Mouse (Mus musculus) large intestine, adult 2 months (tissue): Measurements from ENCODE around the gene Slc12a5. TPM values are rescaled to one million over a fixed set of nuclear protein-coding genes. Genes with fewer than 3 reads are reported as not detected.
A peak's percentile ranks its signal among the peaks of the same experiment; 100 is the strongest.

Source experiments
- DNase-seq: peaks from one replicate; pipeline ENCODE4 v3.0.0-alpha.2; 2012; ENCODE audit warnings: low read depth, low spot score
- WGBS: fragments of 180-500 bp; shearing (Covaris S2); methylation state at CpG from one replicate; pipeline ENCODE4 v1.1.7; 2018; 5-methylcytosine and 5-hydroxymethylcytosine counted together
- polyA plus RNA-seq: library from polyadenylated mRNA; depleted of rRNA; stranded (reverse); fragments of >200 nt; gene quantifications from 2 replicates; pipeline ENCODE4 v1.2.3, GENCODE M21; 2012; rRNA removed

The Slc12a5 gene
- polyA plus RNA-seq, 1 experiment = 0.50 TPM

- WGBS = 97% methylated on average over 1 of the region's 1 CpGs
- no peak for DNase-seq
Measured at GRCm38 (mm10) chr2:165007986-165008385, 47.4 kb downstream of the Slc12a5 start.

GRCm38 (mm10) chr2:165009161-165009560 lies 48.6 kb downstream of the Slc12a5 start:
- DNase-seq = no peak

GRCm38 (mm10) chr2:165009581-165009980 lies 49.0 kb downstream of the Slc12a5 start:
- 72% methylated on average over 2 of the region's 2 CpGs for WGBS
- no peak for DNase-seq

More at GRCm38 (mm10) chr2:165009161-165009560, 48.6 kb downstream of the Slc12a5 start:
- WGBS = 97% methylated on average over 14 of the region's 14 CpGs

- WGBS = 79% methylated on average over 10 of the region's 10 CpGs
- DNase-seq = no peak
Measured at GRCm38 (mm10) chr2:165010351-165010750, 49.7 kb downstream of the Slc12a5 start.

- 53% methylated on average over 5 of the region's 5 CpGs for WGBS
- no peak for DNase-seq
Measured at GRCm38 (mm10) chr2:165014935-165015334, 54.3 kb downstream of the Slc12a5 start.

- 93% methylated on average over 3 of the region's 3 CpGs for WGBS
- DNase-seq = no peak
Measured at GRCm38 (mm10) chr2:165020490-165020889, 59.9 kb downstream of the Slc12a5 start.

GRCm38 (mm10) chr2:165027163-165027562 lies 66.6 kb downstream of the Slc12a5 start:
- 22% methylated on average over 1 of the region's 1 CpGs for WGBS
- DNase-seq = no peak

- no peak for DNase-seq
- WGBS = 29% methylated on average over 3 of the region's 3 CpGs
Measured at GRCm38 (mm10) chr2:165032533-165032932, 71.9 kb downstream of the Slc12a5 start.

GRCm38 (mm10) chr2:165033306-165033705 lies 72.7 kb downstream of the Slc12a5 start:
- 38% methylated on average over 6 of the region's 6 CpGs for WGBS
- no peak for DNase-seq

GRCm38 (mm10) chr2:165034131-165035057 lies 73.8 kb downstream of the Slc12a5 start, which contains the start of gene Ncoa5:
Ncoa5 (minus strand) TSS chr2:165034867.
- under 1% methylated on average over 107 of the region's 111 CpGs for WGBS
- DNase-seq = peak; percentile 81

GRCm38 (mm10) chr2:165035058-165035431 lies 74.4 kb downstream of the Slc12a5 start:
- 49% methylated on average over 5 of the region's 5 CpGs for WGBS
- no peak for DNase-seq

- DNase-seq = no peak
- 64% methylated on average over 4 of the region's 4 CpGs for WGBS
Measured at GRCm38 (mm10) chr2:165037415-165037814, 76.8 kb downstream of the Slc12a5 start.

- WGBS = 74% methylated on average over 5 of the region's 5 CpGs
- no peak for DNase-seq
Measured at GRCm38 (mm10) chr2:165042126-165042525, 81.5 kb downstream of the Slc12a5 start.

GRCm38 (mm10) chr2:165043090-165043636 lies 82.6 kb downstream of the Slc12a5 start:
- WGBS = under 1% methylated on average over 17 of the region's 17 CpGs
- no peak for DNase-seq

GRCm38 (mm10) chr2:165043729-165044128 lies 83.1 kb downstream of the Slc12a5 start:
- WGBS = 64% methylated on average over 2 of the region's 2 CpGs
- DNase-seq = no peak

- DNase-seq = no peak
- WGBS = 69% methylated on average over 5 of the region's 5 CpGs
Measured at GRCm38 (mm10) chr2:165049044-165049443, 88.4 kb downstream of the Slc12a5 start.

Other genes starting within 250 kb of the Slc12a5 start
- gene Spint5, start 245.5 kb upstream of the Slc12a5 start, polyA plus RNA-seq = not detected in 2 replicates
- 0.19 and 0.22 TPM in 2 replicates for gene Wfdc3, start 214.9 kb upstream of the Slc12a5 start, polyA plus RNA-seq
- gene Dnttip1, start 214.8 kb upstream of the Slc12a5 start, polyA plus RNA-seq = 17.3 and 27.6 TPM in 2 replicates
- gene Ube2c, start 190.9 kb upstream of the Slc12a5 start, polyA plus RNA-seq = 154 and 183 TPM in 2 replicates
- gene Tnnc2, start 180.8 kb upstream of the Slc12a5 start, polyA plus RNA-seq = 2.2 TPM in 1 of 2 replicates, not detected in the other
- 9.1 and 9.9 TPM in 2 replicates for gene Snx21, start 175.0 kb upstream of the Slc12a5 start, polyA plus RNA-seq
- gene Acot8, start 155.9 kb upstream of the Slc12a5 start, polyA plus RNA-seq = 63.0 and 82.8 TPM in 2 replicates
- gene Zswim3, start 155.7 kb upstream of the Slc12a5 start, polyA plus RNA-seq = 4.0 and 4.8 TPM in 2 replicates
- gene Zswim1, start 138.1 kb upstream of the Slc12a5 start, polyA plus RNA-seq = 8.1 and 8.3 TPM in 2 replicates
- gene Spata25, start 132.3 kb upstream of the Slc12a5 start, polyA plus RNA-seq = not detected in 2 replicates
- gene Ctsa, start 127.9 kb upstream of the Slc12a5 start, polyA plus RNA-seq = 195 and 290 TPM in 2 replicates
- gene Neurl2, start 127.3 kb upstream of the Slc12a5 start, polyA plus RNA-seq = 3.3 and 3.5 TPM in 2 replicates
- 35.7 and 46.7 TPM in 2 replicates for gene Pltp, start 103.1 kb upstream of the Slc12a5 start, polyA plus RNA-seq
- gene Pcif1, start 81.5 kb upstream of the Slc12a5 start, polyA plus RNA-seq = 30.8 and 34.3 TPM in 2 replicates
- gene Zfp335, start 49.0 kb upstream of the Slc12a5 start, polyA plus RNA-seq = 18.5 and 26.1 TPM in 2 replicates
- gene Mmp9, start 20.0 kb upstream of the Slc12a5 start, polyA plus RNA-seq = 6.9 and 21.8 TPM in 2 replicates
- gene Ncoa5, start 74.1 kb downstream of the Slc12a5 start, polyA plus RNA-seq = 18.1 and 22.0 TPM in 2 replicates
- gene Cd40, start 94.8 kb downstream of the Slc12a5 start, polyA plus RNA-seq = 9.5 and 9.6 TPM in 2 replicates
- not detected in 2 replicates for gene 1700025C18Rik, start 129.9 kb downstream of the Slc12a5 start, polyA plus RNA-seq